Mouse (Mus musculus) liver, postnatal 0 days (tissue): Measurements from ENCODE around the gene Mgp.

ENCODE experiments used
- CTCF ChIP-seq: sonication (generic); IDR thresholded peaks from 2 replicates; pipeline ENCODE4 v1.5.1; 2016; ENCODE audit warnings: antibody characterized with exemption, low read depth
- EP300 ChIP-seq: IDR thresholded peaks from 2 replicates; pipeline ENCODE4 v1.6.1; 2016; ENCODE audit warnings: antibody characterized with exemption, low read depth, mild to moderate bottlenecking

GRCm38 (mm10) chr6:136845706-136846480, 29.7 kb downstream of the Mgp start:
- TF ChIP-seq EP300 (no peak), CTCF (no peak)
